Mouse (Mus musculus) frontal cortex, postnatal 25 days (tissue): ENCODE data around the gene Sfxn1.

ENCODE experiments used
- DNase-seq, 2 experiments: peaks; one replicate each; pipeline ENCODE4 v3.0.0; 2022; ENCODE audit warnings: low spot score in 2 of 2

The Sfxn1 gene

GRCm38 (mm10) chr13:54076762-54077460 is 5.2 kb downstream of the Sfxn1 start:
- no peak for DNase-seq

DNA sequence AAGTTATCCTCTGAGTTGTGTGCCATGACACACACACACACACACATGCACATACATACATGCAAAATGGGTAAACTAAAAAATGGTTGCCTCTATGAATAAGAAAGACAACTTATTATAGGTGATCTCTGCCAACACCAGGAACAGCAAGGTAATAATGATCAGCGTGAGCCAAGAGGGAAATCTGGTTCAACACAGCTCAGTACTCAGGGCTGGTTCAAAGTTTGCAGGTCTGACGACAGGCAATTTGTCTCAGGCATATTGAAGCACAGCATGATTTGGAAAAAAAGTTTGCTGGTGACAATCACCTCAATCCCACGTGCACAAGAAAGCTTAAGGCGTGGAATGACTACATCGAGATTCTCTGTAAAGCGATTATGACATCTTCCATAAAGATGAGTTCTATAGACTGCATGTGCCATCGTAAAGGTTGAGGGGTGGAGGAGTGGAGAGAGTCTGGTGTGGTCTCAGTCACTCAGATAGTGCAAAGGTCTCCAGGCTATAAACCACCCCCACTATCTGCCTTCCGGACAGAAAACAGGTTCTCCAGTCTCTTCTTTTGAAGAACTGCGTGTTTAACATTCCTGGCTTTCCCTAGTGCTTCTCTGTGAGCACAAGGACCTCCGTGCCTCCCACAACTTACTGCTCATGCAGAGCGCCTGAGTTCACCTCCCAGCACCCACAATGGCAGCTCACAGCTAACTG is 6.0 kb downstream of the Sfxn1 start:
- no peak for DNase-seq

GRCm38 (mm10) chr13:54079782-54080759 is 8.4 kb downstream of the Sfxn1 start:
- DNase-seq, result no peak

- no peak for DNase-seq
These were observed 9.1 kb downstream of the Sfxn1 start for GRCm38 (mm10) chr13:54080785-54081184.

DNA sequence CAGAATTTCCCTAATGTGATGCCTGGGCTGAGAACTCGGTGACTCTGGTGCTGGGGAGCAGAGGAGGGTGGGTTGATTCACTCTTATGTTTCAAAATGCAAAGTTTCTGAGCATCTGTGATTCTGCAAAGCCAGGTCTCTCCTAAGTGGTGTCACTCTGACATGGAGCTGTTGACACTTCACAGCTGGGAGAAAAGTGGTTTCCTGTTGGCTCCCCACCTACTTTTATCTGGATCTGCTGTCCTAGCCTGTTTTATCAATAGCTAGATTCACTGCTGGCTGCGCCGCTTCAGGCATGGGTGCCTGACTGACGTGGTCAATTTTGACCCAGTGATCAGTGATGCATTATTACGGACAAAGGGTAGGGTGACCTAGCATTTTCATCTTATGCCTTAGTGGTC is 11.3 kb downstream of the Sfxn1 start:
- DNase-seq, result no peak

DNA sequence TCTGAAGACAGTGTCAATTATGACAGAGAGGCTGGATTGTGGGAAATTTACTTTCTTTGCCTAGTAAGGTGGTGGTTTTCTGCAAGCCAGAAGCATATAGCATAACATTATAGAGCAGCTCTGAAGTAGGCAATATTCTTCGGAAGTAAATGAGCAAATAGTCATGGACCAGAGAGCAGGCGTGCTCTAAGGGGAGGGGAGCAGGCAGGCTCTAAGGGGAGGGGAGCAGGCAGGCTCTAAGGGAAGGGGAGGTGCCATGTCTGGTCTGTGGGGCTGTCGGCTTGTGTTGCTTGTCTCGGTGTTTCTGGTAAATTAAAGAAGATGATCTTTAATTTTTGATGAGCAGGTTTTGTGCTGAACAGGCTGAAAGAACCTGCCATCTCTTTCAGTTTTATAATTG is 12.5 kb downstream of the Sfxn1 start:
- no peak for DNase-seq

DNA sequence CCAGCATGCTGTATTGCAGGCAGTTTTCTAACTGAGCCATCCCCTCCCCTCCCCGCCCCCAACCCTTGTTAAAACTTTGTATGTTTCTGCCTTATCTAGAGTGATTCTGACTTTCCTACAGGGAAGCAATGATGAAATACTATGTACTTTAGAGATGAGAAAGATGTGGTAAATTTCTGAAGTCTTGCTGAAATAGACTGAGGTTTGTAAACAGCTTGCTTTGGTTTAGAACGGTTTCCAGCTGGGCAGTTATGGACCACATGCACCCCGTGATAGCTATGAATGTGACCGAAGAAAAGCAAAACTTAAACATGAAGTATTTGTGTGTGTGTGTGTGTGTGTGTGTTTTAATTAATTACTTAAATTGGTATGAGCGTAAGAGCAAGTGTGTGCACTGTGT is 13.2 kb downstream of the Sfxn1 start:
- DNase-seq, result no peak

- DNase-seq, result no peak
These were observed 13.6 kb downstream of the Sfxn1 start for GRCm38 (mm10) chr13:54085266-54085665.

DNA sequence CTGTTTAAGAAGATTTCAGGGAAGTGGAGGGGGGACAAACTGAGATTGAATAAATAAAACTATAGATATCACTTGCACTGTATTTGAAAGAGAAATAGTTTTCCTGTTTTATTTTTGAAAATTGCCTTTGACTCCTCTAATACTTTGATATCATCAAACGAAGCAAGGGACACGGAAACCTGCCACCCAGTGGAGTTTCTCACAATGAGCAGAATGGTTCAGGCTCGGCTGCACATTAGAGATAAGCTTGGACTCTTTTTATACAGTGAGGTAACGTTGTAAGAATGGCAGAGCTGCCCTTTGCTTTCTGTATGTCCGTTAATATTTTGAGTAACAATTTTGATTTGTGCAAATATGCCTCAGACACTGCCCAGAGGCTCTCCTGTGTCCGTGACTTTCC is 20.1 kb downstream of the Sfxn1 start:
- no peak for DNase-seq

- no peak for DNase-seq
These were observed 22.7 kb downstream of the Sfxn1 start for GRCm38 (mm10) chr13:54094349-54094748.

GRCm38 (mm10) chr13:54094963-54095362 is 23.3 kb downstream of the Sfxn1 start:
- no peak for DNase-seq

GRCm38 (mm10) chr13:54095721-54096120 is 24.1 kb downstream of the Sfxn1 start:
- DNase-seq, result no peak

DNA sequence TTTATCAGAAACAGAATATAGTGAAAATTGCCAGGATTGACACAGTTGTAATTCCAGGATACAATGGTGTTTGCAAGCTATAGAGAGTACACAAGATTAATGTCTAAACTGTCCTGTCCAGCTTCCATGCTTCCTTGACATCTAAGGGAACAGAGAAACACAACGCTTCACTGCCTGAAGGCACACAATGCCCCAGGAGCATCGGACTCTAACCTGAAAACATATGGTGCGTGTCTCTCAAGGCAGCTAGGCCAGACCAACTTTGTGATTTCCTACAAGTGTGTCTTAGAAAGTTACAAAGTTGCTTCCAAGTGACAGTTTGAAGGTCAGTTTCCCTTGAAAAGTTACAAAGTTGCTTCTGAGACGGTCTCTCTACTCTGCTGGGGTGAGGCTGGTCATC is 25.6 kb downstream of the Sfxn1 start:
- no peak for DNase-seq

DNA sequence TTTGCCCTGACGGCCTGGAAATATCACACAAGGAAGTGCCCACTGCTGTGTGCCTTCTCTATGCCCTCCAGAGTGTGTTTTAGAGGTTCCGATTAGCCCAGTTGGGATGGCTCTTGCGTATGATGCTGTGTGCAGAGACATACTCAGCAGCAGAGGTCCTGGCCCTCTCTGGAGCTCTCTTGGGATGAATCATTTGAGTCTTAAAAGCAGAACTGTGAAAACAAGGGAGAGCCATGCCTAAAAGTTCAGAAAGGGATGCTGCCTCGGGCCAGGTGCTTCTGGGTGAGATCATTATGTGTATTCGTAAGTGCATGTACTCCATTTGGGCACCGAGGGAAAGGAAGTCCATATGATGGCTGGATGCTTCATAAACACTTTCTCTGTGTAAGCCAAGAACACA is 26.1 kb downstream of the Sfxn1 start:
- no peak for DNase-seq

DNA sequence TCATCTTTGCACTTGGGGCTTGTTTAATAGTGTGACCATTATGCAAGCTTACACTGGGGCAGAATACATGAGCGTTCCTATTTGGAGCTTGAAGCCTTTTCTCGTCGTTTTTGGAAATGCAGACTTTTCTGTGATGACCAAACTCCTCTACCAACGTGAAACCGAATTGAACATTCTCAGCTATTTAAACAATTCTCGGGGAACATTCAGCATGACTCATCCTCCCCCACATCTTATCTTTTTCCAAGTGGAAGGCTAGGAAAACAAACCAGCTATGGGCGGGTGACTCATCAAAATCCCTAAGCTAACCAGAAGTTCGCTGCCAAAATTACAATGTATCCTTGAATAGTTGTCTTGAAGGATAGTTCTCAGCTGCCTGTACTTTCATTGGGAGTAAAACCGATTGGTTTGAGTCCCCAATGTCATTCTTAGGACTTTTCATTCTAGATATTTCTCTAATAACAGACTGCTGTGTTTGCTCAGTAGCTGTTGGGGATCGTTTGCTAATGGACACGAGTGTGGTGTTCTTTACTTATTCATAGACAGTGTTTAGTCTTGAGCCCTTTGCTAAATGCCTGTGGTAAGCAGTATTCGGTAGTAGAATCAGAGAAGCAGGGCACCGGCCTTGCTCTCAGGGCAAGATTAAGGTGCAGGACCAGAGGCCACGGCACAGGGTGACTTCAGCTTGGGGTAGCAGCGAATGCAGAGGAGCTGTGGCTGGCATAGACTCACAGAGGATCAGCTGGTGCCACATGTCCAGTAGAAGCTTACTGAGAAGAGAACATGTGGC is 29.6 kb downstream of the Sfxn1 start:
- DNase-seq, result peak in 1 of 2 experiments; percentile 38

DNA sequence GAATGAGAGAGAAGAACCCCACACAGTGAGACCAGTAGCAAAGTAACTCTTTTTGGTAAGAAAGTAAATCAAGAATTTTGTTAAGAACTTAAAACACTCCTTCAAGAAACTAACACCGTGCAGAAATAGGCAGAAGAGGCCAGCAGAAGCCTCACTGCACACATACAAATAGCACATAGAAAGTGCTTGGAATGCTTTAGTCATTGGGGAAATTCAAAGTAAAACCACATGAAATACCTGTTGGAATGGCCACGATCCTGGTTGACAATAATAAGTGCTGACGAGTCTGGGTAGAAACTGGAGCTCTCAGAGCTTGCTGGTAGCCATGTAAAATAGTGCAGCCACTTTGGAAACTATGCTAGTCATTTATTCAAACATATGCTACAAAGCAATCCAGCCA is 30.4 kb downstream of the Sfxn1 start:
- no peak for DNase-seq

DNA sequence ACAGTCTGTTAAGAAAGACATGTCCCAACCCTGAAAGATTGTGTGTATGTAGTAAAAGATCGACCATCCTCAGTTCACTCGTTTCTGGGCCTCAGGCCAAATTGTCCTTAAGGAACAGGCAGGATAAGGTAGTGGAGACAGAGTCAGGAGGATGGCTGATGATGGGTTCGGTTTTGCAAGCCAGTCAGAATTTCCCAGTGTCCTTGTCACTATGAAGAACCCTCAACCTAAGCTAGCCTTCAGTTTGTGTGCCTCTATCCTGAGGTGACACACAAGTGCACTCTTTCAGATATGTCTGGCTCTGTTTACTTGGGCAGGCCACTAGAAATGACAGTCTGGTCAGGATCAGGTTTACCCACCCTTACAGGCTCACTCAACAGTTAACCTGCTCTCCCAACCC is 31.6 kb downstream of the Sfxn1 start:
- no peak for DNase-seq

GRCm38 (mm10) chr13:54103866-54104265 is 32.2 kb downstream of the Sfxn1 start:
- DNase-seq, result no peak

DNA sequence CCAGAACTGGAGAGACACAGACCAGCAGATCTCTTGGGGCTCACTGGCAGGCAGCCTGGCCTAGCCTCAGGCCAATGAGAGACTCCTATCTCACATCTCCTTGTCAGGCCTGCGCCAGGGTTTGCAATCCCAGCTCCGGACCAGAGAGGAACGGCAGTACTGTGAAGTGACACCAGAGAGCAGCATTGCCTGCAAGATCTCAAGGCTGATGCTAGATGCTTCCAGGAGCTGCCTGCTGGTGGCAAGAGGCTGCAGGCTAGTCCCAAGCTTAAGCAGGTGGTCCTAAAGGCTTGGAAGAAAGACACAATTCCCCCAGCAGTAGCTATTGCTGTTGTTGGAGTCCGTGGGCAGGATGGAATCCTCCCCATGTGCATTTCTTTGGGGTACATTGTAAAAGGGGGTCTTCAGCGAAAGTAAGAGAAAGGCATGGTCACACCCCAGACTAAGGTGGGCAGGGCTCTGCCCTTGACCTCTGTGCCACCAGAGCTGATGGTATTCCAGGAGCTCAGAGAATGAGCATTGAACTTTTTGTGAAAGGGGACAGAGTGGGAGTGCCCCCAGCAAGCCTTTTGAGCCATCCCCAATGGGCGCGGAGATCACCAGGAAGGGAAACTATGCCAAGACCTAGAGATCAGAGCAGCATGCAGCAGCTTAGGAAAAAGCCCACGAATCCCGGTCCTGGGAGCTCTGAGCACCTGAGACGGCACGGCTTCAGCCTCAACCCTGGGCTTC is 42.3 kb downstream of the Sfxn1 start:
- DNase-seq, result peak; percentile 78 to 86

- no peak for DNase-seq
These were observed 43.3 kb downstream of the Sfxn1 start for GRCm38 (mm10) chr13:54114931-54115330.

- DNase-seq, result no peak
These were observed 44.1 kb downstream of the Sfxn1 start for GRCm38 (mm10) chr13:54115779-54116178.
